Comparison of ENCODE assay signal across 8 mouse cellular contexts in genomic region chr2:104816866-104817439, GRCm38 (mm10). TPM values are rescaled to one million over a fixed set of nuclear protein-coding genes. Genes with fewer than 3 reads are reported as not detected.
DNase-seq lines count a peak whose midpoint lies in the region; ATAC-seq lines count a peak whose summit lies in the region.

No protein-coding gene starts in this region.

- peak overlapping the region; percentile 92 for H3K27ac ChIP-seq in hindbrain, embryonic 16.5 days (ENCODE audit: low read depth, low read length)

- peaks cover 18% of the 10 kb centered on the region for H3K4me1 ChIP-seq in hindbrain, embryonic 16.5 days (ENCODE audit: control insufficient read depth, insufficient read depth, low read depth, low read length)

- peak overlapping the region; percentile 71 for H3K4me3 ChIP-seq in hindbrain, embryonic 16.5 days (ENCODE audit: low read length)

- peak overlapping the region; percentile 84 for H3K4me2 ChIP-seq in hindbrain, embryonic 16.5 days (ENCODE audit: low read length)

- no peaks in the 10 kb centered on the region for H3K36me3 ChIP-seq in hindbrain, embryonic 16.5 days (ENCODE audit: control insufficient read depth, insufficient read depth, low read length)

- H3K9me3 ChIP-seq in hindbrain, embryonic 16.5 days (ENCODE audit: control insufficient read depth, low read length) = no peaks in the 10 kb centered on the region

- peak overlapping the region; percentile 85 for H3K9ac ChIP-seq in hindbrain, embryonic 16.5 days (ENCODE audit: low read depth, low read length)

- no peaks in the 10 kb centered on the region for H3K27me3 ChIP-seq in hindbrain, embryonic 16.5 days (replicated peaks; ENCODE audit: control insufficient read depth, insufficient read depth, low read length)

- DNase-seq in ZHBTc4 (ENCODE audit: low read depth, low spot score) = peak; percentile 96
- DNase-seq in cerebellum, postnatal 4 days (ENCODE audit: low spot score in 2 of 2) = peak; percentile 73 to 91
- DNase-seq in gastrocnemius, adult 18-20 months (ENCODE audit: low spot score) = peak; percentile 92
- DNase-seq in left cerebral cortex, adult 11 months (ENCODE audit: low spot score) = peak; percentile 80
- DNase-seq in lung, postnatal 36 days = peak; percentile 92
- DNase-seq in retina, embryonic 14.5 days (ENCODE audit: low spot score) = peak; percentile 92
- peak; percentile 84 to 86 for DNase-seq in thymus, postnatal 36 days

- 0% methylated on average over 25 of the region's 51 CpGs for WGBS in hindbrain, embryonic 16.5 days

- peak; percentile 96 for ATAC-seq in hindbrain, embryonic 16.5 days

RNA-seq across cellular contexts. Expression of gene Qser1, which starts 0.4 kb away (rescaled TPM):
- 10 to 100 TPM; 61.7 TPM for total RNA-seq in gastrocnemius, adult 18-20 months (2021)
- 5.3 and 6.7 TPM in 2 replicates for polyA plus RNA-seq in hindbrain, embryonic 16.5 days (2015; fragmentation: Nextera tagmentation; extraction: Ambion mirVana)

RNA-seq across cellular contexts. Expression of gene Prrg4, which starts 32.7 kb away (rescaled TPM):
- under 1 TPM; 0.21 to 0.33 TPM for total RNA-seq in gastrocnemius, adult 18-20 months (2021)
- polyA plus RNA-seq in hindbrain, embryonic 16.5 days (2015; fragmentation: Nextera tagmentation; extraction: Ambion mirVana) = 0.69 and 0.84 TPM in 2 replicates

RNA-seq across cellular contexts. Expression of gene Ccdc73, which starts 50.7 kb away (rescaled TPM):
- total RNA-seq in gastrocnemius, adult 18-20 months (2021) = 1 to 10 TPM; 3.1 to 4.5 TPM
- 5.9 and 6.9 TPM in 2 replicates for polyA plus RNA-seq in hindbrain, embryonic 16.5 days (2015; fragmentation: Nextera tagmentation; extraction: Ambion mirVana)

Comparison
In these comparisons a context has a peak if more than half of its experiments do, and no peak if none do; other contexts are left out.
1. Peak in every context shown above with its lines: DNase-seq, ATAC-seq, H3K4me3 ChIP-seq and H3K27ac ChIP-seq.